Mouse (Mus musculus) layer of hippocampus, postnatal 10 days (tissue): ENCODE results near the gene Ccr7. TPM values are rescaled to one million over a fixed set of nuclear protein-coding genes. Genes with fewer than 3 reads are reported as not detected.

Experiments
- DNase-seq, 2 experiments: peaks; one replicate each; pipeline ENCODE4 v3.0.0; 2021; ENCODE audit warnings: low spot score in 2 of 2
- total RNA-seq, 2 experiments: library from RNA; stranded (reverse); gene quantifications; 2 replicates each; pipeline ENCODE4 v1.2.3; 2021

Ccr7 gene
- total RNA-seq, 2 experiments from 2014 or later: not detected

DNA sequence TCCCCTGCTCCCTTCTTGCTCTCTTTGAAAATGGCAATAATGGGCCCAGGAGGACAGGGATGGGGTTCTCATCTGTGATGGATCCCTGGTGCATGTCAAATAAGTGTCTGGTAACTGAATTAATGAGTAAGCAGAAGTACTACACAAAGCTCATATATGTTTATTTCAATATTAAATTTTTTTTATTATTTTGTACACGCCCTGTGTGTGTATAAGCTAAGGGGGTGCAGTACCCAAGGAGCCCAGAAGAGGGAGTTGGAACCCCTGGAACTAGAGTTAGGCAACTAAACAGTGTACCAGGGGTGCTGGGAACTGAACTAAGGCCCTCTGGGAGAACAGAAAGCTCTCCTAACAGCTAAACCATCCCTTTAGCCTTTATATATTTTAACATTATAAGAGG is 36.5 kb downstream of the Ccr7 start:
- no peak for DNase-seq

DNA sequence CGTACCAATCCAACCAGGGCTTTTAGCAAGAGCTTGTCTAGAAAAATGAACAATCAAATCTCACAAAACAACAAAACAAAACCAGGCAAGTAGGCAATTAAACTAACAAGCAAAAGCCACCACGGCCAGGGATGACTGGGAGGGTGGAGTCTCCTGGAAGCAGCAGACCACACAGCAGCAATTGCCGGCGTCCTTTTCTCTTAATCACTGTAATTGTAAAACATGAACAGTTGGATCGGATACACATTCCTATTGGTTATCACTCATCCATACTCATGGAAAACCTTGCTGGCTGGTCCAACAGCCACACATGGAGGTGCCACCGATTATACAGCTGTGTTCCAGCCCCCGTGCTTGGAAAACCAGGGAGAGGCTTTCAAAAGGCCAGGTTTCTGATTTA is 37.0 kb downstream of the Ccr7 start:
- no peak for DNase-seq

- DNase-seq: no peak
These were observed 38.9 kb downstream of the Ccr7 start for GRCm38 (mm10) chr11:99115940-99116339.

DNA sequence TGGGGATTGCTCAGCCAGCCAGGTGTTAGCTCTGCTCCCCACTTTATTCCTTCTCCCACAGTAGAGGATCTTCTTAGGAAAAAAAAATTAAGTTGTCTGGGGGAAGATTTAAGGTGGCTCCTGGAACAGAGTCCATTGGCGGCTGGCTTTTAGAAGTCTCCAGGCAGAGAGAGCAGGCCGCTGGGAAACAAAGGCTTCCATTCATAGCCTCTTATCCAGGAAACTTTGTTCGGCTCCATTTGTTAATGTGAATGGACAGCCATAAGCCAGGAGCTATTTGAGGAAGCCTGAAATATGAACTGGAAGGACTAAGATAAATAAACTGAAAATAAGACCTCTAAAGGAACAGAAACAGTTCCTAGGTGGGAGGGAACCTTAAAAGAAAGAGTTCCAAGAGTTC is 41.8 kb downstream of the Ccr7 start:
- no peak for DNase-seq

- DNase-seq: no peak
These were observed 42.2 kb downstream of the Ccr7 start for GRCm38 (mm10) chr11:99112700-99113099.

DNA sequence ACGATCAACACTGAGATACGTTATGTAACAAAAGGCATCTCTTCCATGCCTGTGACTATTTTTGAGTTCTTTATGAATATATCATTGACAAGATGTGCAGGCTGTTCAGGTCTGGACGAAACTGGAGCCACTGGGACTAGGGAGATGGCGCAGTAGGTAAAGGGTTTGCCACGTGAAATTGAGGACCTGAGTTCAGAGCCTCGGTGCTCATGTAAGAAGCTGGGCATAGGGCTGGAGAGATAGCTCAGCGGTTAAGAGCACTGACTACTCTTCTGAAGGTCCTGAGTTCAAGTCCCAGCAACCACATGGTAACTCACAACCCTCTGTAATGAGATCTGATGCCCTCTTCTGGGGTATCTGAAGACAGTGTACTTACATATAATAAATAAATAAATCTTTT is 43.2 kb downstream of the Ccr7 start:
- no peak for DNase-seq

GRCm38 (mm10) chr11:99111155-99111554 is 43.7 kb downstream of the Ccr7 start:
- peak; percentile 41 to 52 for DNase-seq

DNA sequence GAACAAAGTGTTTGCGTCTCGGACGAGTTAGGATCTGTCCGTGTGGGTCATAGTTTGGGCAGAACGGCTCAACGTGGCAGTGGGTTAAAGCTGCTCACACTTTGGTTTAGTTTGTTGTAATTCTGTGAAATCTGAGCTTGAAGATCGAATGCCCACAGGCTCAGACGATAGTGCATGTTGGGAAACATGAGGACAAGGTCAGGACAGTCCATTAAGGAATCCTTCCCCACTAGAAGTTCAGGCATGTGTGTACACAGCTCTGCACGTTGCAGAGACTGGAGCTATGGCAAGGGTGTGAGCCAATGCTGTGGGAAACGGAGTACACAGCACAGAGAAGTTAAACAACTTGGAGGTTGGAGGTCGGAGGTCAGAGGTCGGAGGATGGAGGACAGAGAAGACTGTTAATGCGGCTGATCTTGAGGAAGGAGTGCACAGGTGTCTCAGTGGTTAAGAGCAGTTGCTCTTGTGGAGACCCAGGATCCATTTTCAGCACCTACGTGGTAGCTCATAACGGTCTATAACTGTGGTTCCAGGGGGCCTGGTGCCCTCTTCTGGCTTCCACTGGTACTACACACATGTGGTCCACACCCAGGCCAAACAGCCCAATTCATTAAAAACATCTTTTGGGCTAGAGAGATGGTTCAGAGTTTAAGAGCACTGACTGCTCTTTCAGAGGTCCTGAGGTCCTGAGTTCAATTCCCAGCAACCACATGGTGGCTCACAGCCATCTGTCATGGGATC is 44.3 kb downstream of the Ccr7 start:
- no peak for DNase-seq

- DNase-seq: no peak
These were observed 46.6 kb downstream of the Ccr7 start for GRCm38 (mm10) chr11:99108296-99108695.

GRCm38 (mm10) chr11:99105981-99106726 is 48.7 kb downstream of the Ccr7 start:
- no peak for DNase-seq

DNA sequence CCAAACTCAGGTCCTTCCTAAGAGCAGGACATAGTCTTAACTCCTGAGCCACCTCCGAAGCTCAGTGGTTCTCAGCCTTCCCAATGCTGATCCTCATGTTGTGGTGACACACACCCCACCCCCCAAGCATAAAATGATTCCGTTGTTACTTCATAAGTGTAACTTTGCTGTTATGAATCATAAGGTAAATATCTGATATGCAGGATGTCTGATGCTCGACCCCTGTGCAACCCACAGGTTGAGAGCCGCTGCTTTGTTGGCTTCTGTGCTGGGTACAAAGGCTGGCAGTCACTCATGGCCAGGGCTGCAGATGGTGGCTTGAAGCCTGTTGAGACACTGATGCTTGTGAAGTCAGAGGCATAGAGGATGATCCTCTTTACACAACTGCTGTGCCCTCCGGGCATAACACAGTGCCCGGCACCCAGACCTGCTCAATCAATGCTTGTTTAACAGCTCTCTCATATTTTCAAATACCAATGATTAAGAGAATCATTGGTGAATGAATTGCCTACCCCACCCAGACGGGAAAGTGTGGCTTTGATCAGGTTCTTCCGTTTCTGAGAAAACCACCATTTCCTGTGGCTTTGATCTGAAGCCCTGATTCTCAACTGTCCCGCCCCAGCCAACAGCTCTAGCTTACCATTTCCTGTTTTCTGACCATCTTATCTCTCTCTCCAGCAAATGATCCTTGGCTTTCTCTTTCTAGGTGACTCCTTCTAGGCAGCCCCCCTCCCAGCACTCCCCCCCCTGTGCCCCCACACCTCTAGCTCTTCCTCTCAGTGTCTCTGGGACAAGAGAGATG is 50.1 kb downstream of the Ccr7 start:
- DNase-seq: no peak

GRCm38 (mm10) chr11:99102575-99103270 is 52.2 kb downstream of the Ccr7 start:
- DNase-seq: no peak

- DNase-seq: no peak
These were observed 53.2 kb downstream of the Ccr7 start for GRCm38 (mm10) chr11:99101693-99102092.

DNA sequence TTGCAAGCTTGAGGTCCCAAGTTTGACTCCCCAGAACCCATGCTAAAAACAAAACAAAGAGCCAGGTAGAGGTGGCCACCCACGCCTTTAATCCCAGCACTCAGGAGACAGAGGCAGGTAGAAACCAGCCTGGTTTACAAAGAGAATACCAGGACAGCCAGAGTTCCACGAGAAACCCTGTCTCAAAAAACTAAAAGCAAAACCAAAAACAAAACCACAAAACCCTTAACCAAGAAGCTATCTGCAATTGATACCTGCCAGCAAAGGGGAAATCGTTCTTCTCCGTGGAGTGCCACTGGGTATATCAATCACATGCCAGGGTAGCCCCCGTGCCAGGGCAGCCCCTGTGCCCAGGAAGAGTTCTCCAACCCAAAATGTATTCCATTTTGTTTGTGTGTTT is 54.7 kb downstream of the Ccr7 start:
- no peak for DNase-seq

DNA sequence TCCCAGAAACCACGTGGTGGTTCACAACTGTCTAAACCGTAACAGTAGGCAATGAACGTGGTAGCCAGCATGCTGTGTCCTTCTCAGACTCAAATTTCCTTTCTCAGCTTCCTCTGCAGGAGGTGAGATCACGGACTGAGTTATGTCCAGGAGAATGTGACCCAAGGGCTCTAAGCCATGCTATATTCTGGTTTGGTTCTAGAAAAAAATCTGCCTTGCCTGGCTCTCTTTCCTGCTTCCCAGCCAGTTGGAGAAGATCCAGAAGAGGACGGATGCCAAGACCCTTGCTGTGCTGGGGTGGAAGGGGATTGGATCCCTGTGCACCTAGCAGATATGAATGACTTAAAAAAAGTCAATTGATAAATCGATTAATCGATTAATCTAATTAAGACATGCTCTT is 55.4 kb downstream of the Ccr7 start:
- no peak for DNase-seq

DNA sequence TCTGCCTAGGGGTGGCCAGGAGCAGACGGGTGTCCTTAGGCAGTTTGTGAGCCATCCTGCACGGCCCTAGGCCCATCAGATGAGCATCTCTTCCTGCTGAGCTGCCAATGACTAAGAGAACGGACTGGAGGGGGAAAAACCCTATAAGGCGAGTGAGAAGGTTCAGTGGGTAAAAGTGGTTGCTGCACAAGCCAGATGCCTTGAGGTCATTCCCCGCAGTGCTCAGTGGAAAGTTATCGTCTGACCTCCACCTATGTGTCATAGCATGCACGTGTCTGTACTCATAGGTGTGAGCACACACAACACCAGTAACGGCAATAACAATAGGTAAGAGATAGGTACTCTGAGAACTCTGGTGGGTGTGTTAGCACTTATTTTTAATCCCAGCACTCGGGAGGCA is 56.0 kb downstream of the Ccr7 start:
- DNase-seq: no peak

DNA sequence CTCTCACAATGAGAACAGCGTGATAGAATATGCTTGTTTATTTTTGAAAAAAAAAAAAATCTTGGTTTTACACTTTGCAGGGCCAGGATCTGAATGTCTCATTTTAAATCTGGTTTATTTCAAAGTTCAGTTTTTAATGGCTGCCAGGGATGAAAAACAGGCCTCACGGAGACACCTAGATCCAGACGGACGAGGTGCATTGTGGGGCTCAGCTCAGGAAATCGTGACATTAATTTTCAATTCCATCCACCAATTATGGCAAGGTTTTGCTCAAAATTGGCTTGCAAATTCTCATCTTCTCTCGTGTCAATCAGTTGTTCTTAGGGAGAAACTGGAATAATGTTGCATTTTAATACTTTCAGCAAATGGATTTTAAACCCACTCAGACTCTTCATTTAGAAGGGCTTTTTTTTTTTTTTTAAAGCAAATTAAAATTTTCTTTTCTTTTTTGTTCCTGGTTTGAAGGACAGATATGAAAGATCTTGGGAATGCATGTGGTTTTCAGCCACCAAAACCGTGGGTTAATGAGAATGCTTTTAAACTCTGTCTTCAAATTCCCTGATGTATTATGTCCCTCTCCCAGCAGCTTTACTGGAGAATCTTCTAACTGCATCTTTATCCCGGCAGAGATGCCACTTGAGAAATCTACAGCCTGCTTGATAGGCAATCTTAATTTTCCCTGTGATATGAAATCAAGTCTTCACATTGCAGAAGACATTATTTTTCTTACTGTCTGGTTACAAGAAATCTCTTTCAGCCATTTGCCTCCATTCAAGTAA is 57.7 kb downstream of the Ccr7 start:
- no peak for DNase-seq

GRCm38 (mm10) chr11:99096417-99096816 is 58.5 kb downstream of the Ccr7 start:
- no peak for DNase-seq

DNA sequence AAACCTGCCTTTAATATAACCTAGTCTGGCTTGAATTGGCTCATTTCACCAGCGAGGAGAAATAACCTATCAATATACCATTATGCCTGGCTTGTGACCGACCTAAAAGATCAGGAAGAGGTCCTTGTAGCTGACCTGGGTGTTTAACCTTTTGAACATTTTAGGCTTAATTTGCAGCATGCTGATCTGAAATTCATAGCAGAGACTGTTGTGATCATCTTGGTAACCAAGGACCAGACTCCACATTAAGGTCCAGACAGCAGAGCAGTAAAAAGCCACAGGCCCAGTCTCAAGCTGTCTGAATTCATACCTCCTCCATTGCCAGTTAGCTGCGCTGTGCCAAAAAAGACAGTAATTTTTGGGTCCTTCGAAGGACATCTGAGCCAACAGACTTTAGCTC is 59.1 kb downstream of the Ccr7 start:
- no peak for DNase-seq

- DNase-seq: no peak
These were observed 59.8 kb downstream of the Ccr7 start for GRCm38 (mm10) chr11:99094911-99095676.
